Mouse (Mus musculus) neural tube, embryonic 11.5 days (tissue): ENCODE measurements around the gene Ube2e2. TPM values are rescaled to one million over a fixed set of nuclear protein-coding genes. Genes with fewer than 3 reads are reported as not detected.

ENCODE experiments used
- ATAC-seq: fragments of 200-750 bp; cut with Nextera tagmentation; 2 replicates; pipeline ENCODE4 v1.8.0; 2017; ENCODE audit warnings: moderate number of reproducible peaks, mild to moderate bottlenecking, moderate TSS enrichment, moderate library complexity; ENCODE audit not compliant: insufficient read depth, low FRiP score, low TSS enrichment
- DNase-seq: peaks from one replicate; pipeline ENCODE4 v3.0.0-alpha.2; 2015; ENCODE audit warnings: low spot score
- H3K27ac ChIP-seq: fragments of 300-500 bp; sonication (generic); 2 replicates; pipeline ENCODE4 v1.5.1; 2014; ENCODE audit warnings: low read depth, mild to moderate bottlenecking, low read length
- H3K27me3 ChIP-seq: fragments of 300-500 bp; sonication (generic); 2 replicates; pipeline ENCODE4 v1.6.1; 2014; ENCODE audit warnings: mild to moderate bottlenecking, low read length, mixed read lengths; ENCODE audit not compliant: control insufficient read depth, insufficient read depth
- H3K36me3 ChIP-seq: fragments of 300-500 bp; sonication (generic); 2 replicates; pipeline ENCODE4 v1.6.1; 2014; ENCODE audit warnings: mild to moderate bottlenecking, low read length, moderate library complexity, mixed read lengths; ENCODE audit not compliant: control insufficient read depth, insufficient read depth
- H3K4me1 ChIP-seq: fragments of 300-500 bp; sonication (generic); 2 replicates; pipeline ENCODE4 v1.6.1; 2014; ENCODE audit warnings: low read length, mixed read lengths; ENCODE audit not compliant: control insufficient read depth, insufficient read depth
- H3K4me2 ChIP-seq: fragments of 300-500 bp; sonication (generic); 2 replicates; pipeline ENCODE4 v1.6.1; 2014; ENCODE audit warnings: low read depth, mild to moderate bottlenecking, moderate library complexity
- H3K4me3 ChIP-seq: fragments of 300-500 bp; sonication (generic); 2 replicates; pipeline ENCODE4 v1.5.1; 2014; ENCODE audit warnings: low read depth, low read length
- H3K9ac ChIP-seq: fragments of 300-500 bp; sonication (generic); 2 replicates; pipeline ENCODE4 v1.6.1; 2014; ENCODE audit warnings: mild to moderate bottlenecking, low read length
- H3K9me3 ChIP-seq: fragments of 300-500 bp; sonication (generic); 2 replicates; pipeline ENCODE4 v1.6.1; 2016; ENCODE audit warnings: low read length; ENCODE audit not compliant: control insufficient read depth
- WGBS: fragments of 180-500 bp; shearing (Covaris S2); extraction: QIAGEN DNeasy Blood & Tissue Kit; methylation state at CpG from one replicate; pipeline ENCODE4 v1.1.7; 2014; 5-methylcytosine and 5-hydroxymethylcytosine counted together
- polyA plus RNA-seq: library from polyadenylated mRNA; unstranded; fragments of >200 nt; fragmentation: Nextera tagmentation; extraction: Ambion mirVana; gene quantifications from 2 replicates; pipeline ENCODE4 v1.2.1, GENCODE M21; 2014

Gene Ube2e2
- polyA plus RNA-seq, 1 experiment from 2014 or later, result 53.3 TPM

DNA sequence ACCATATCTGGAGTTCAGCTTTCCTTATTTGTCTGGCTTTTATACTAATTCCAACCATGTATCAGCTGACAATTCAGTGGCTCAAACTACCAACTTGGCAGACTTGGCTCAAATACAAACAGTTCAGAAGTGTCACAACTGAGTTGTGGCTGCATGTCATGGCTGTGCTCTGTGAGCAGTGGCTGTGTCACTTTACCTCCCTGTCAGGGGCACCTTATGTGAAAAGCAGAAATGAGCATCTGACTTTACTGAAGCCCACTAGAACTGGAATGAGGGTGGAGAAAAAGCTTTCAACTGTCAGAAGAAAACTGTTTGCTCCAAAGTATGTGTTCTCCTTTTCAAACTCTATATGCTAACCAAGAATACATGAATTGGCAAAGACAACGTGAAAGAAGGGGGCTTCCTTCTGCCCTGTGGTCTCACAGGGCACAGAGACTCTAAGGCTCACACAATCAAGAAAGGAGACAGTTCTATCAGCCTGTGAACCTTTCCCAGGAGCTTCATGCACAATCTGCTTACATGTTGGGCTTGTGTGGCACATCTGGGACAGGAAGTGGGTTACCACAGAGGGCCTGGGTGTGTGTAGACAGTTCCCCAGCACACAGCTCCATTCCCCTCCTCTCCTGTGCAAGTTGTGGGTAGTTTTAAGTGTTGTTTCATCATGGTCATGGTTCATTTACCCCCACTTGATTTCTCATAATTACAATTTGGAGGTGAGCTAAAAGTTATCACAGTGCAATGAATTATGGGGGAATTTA, 228.6 kb downstream of the Ube2e2 start:
- no peaks in the 10 kb centered on the region for H3K27me3 ChIP-seq
- whole genome bisulfite sequencing, result 100% methylated on average over 1 of the region's 1 CpGs
- H3K9me3 ChIP-seq, result no peaks in the 10 kb centered on the region
- H3K4me2 ChIP-seq, result no peak overlapping the region
- DNase-seq (no peak), ATAC-seq (no peak)
- no peak overlapping the region for H3K4me3 ChIP-seq
- no peaks in the 10 kb centered on the region for H3K4me1 ChIP-seq
- no peak overlapping the region for H3K9ac ChIP-seq
- no peak overlapping the region for H3K27ac ChIP-seq
- H3K36me3 ChIP-seq, result no peaks in the 10 kb centered on the region

DNA sequence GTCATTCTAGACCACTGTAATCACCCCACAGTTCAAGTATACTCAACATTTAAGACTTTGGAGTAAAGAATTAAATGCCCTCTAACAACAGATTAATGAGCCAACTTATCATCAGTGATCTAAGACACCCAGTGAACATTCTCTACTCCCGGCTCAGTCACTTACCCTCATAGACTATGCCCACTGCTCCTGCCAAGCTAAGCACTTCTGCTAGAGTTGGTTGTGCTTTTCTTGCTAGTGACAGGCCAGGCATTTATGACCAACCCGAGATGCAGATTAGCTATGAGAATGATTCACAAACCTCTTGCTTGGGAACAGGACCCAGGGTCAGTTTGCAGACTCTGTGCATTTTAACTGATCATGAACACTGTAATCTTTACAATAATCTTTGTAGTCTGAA, 230.4 kb downstream of the Ube2e2 start:
- Histone ChIP-seq H3K4me3 (no peak overlapping the region), H3K4me1 (no peaks in the 10 kb centered on the region), H3K27ac (no peak overlapping the region), H3K27me3 (no peaks in the 10 kb centered on the region), H3K9ac (no peak overlapping the region), H3K4me2 (no peak overlapping the region), H3K9me3 (no peaks in the 10 kb centered on the region), H3K36me3 (no peaks in the 10 kb centered on the region)
- DNase-seq (no peak), ATAC-seq (no peak)
- 87% methylated on average over 2 of the region's 2 CpGs for WGBS

DNA sequence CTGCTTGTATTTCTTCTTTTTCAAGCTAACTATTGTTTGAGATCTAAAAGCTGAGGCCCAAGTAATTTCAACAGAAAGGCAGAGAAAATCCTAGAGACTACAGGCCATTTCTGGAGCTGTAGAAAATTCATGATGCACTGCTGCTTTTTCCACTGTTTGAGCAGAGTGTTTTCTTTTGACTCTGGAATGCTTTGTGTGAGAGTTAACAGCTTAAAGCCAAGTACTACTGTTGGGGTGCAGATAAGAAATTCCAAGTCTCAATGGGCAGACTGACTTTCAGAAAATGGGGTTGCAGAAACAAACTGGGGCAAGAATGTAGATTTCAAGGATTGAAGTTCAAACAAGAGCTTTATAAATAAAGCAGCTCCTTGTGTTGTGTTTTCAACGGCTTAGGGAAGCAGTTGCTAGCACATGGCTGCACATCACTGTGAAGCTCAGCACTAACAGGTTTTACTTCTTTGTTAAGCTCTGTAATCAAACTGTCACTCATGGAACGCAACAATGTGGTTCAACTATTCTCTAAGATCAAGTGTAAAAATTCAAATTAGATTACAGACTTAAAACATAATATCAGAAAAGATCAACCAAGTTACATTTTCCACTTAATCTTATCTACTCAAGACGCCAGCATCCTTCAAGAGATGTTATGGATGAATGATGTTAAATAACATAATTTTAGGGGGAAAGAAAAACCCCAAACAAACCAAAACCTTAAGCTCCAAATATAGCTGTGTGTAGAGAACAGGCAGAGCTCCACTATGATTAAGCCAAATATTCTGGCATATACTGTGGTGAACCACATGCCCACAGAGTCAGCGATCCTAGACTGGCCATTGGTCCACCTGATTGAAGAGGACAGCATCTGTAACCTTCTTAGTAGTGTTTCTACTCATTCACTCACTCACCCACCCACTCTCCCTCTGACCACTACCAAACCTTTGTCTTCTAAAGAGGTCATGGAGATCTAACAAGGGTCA, 236.0 kb downstream of the Ube2e2 start:
- no peaks in the 10 kb centered on the region for H3K9me3 ChIP-seq
- no peak overlapping the region for H3K9ac ChIP-seq
- 85% methylated on average over 4 of the region's 4 CpGs for WGBS
- H3K27me3 ChIP-seq, result no peaks in the 10 kb centered on the region
- H3K36me3 ChIP-seq, result no peaks in the 10 kb centered on the region
- no peak overlapping the region for H3K4me2 ChIP-seq
- no peak overlapping the region for H3K4me3 ChIP-seq
- DNase-seq (no peak), ATAC-seq (no peak)
- H3K4me1 ChIP-seq, result no peaks in the 10 kb centered on the region
- H3K27ac ChIP-seq, result no peak overlapping the region

DNA sequence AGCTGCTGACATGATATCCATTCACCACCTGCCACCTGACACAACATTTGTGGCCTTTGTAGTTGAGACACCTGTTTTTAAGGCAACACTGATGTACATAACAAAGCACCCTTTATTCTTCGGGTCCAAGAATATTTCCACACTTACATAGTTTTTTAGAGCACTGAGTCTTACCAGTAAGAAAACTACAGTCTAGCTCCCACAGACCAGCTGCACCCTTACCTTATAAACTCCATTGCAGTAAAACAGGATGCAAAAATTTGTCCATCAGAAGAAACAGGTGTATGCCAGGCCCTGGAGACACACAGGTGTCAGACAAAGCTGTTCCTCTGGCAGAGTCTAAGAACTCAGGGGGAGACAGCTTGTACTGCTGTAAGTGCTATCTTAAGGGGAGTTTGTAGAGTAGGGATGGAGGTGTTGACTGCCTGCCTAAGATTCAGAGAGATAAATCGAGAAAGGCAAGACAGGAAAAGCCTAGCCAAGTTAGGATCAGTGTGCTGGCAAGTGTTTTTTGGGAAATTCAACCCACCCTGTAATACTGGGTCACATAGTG, 244.9 kb downstream of the Ube2e2 start:
- H3K4me3 ChIP-seq, result no peak overlapping the region
- H3K4me1 ChIP-seq, result no peaks in the 10 kb centered on the region
- ATAC-seq, result no peak
- no peaks in the 10 kb centered on the region for H3K27me3 ChIP-seq
- H3K9ac ChIP-seq, result no peak overlapping the region
- H3K9me3 ChIP-seq, result no peaks in the 10 kb centered on the region
- WGBS, result 87% methylated on average over 2 of the region's 2 CpGs
- no peaks in the 10 kb centered on the region for H3K36me3 ChIP-seq
- no peak overlapping the region for H3K4me2 ChIP-seq
- no peak overlapping the region for H3K27ac ChIP-seq
- DNase-seq, result no peak

DNA sequence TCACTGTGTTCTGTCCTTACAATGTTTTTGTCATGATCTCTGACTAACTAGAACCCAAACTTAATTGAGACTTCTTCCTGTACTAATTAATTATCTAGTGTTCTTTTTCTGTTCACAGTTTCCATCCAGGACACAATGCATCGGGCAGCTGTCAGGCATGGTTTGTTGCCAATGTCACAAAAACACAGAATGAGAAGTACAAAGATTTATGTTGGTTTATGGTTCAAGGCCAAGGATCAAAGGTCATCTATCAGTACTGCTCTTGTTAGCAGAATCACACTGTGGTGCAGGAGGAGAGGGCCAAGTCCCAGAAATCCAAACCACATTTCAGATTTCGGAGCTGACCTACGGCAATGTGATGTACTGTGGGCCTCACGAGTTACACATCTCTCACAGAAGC, 252.4 kb downstream of the Ube2e2 start:
- H3K27ac ChIP-seq, result no peak overlapping the region
- 62% methylated on average over 4 of the region's 4 CpGs for WGBS
- H3K27me3 ChIP-seq, result no peaks in the 10 kb centered on the region
- ATAC-seq (no peak), DNase-seq (no peak)
- H3K4me3 ChIP-seq, result no peak overlapping the region
- no peaks in the 10 kb centered on the region for H3K4me1 ChIP-seq
- H3K4me2 ChIP-seq, result no peak overlapping the region
- no peak overlapping the region for H3K9ac ChIP-seq
- H3K36me3 ChIP-seq, result no peaks in the 10 kb centered on the region
- no peaks in the 10 kb centered on the region for H3K9me3 ChIP-seq

DNA sequence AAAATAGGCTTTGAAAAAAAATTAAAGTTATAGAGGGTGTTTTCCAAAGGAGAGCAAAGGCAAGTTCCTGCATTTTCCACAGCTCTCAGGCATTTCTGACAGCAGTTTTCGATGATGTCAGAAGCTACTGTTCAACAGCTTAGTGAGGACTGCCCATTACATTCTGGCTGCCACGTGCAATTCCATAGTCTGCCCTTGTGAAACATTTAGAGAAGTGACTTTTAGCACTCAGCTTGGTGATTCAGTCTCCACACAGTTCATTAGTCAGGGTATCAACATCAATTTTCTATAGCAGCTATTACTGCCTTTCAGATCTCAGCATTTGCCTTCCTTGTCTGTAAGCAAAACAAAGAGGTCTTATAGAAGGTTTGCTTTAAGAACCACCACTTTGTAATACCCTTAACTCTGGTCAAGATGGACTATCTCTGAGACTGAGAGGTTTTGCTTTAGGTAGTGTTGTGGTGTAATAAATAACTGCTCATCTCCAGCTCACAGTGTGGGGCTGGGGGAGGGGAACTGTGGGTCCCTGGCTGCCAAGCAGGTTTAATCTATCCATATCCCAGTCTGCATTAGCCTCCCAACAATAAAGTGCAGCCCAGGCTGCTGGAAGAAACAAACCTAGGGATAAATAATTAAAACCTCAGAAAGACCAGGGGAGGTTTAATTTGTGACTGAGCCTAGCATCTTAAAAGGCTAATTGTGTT, 255.2 kb downstream of the Ube2e2 start:
- 82% methylated on average over 2 of the region's 2 CpGs for WGBS
- H3K4me3 ChIP-seq, result no peak overlapping the region
- DNase-seq (no peak), ATAC-seq (no peak)
- H3K4me1 ChIP-seq, result no peaks in the 10 kb centered on the region
- H3K4me2 ChIP-seq, result no peak overlapping the region
- H3K9ac ChIP-seq, result no peak overlapping the region
- no peaks in the 10 kb centered on the region for H3K27me3 ChIP-seq
- H3K27ac ChIP-seq, result no peak overlapping the region
- no peaks in the 10 kb centered on the region for H3K36me3 ChIP-seq
- no peaks in the 10 kb centered on the region for H3K9me3 ChIP-seq

DNA sequence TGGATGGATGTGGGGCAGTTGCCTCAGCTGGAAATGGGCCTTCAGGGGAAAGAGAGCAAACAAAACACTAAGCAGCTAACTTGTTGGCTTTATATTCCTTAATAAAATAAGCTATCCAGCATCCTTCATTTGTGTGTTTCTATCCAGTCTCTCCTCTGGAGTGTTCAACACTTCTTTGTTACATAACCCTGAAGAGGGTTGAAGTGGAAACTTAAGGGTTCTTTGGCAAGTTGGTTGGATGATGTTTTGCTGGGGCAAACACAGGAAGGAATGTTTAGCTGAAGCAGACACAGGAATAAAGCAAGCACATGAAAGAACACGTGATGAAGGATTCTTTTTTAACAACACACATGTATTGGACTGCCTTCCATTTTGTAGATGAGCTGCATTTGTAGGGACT, 256.3 kb downstream of the Ube2e2 start:
- Histone ChIP-seq H3K4me2 (no peak overlapping the region), H3K27ac (no peak overlapping the region), H3K9me3 (no peaks in the 10 kb centered on the region), H3K4me3 (no peak overlapping the region), H3K36me3 (no peaks in the 10 kb centered on the region), H3K9ac (no peak overlapping the region), H3K4me1 (no peaks in the 10 kb centered on the region), H3K27me3 (no peaks in the 10 kb centered on the region)
- ATAC-seq, result no peak
- DNase-seq, result no peak
- 79% methylated on average over 1 of the region's 1 CpGs for WGBS

DNA sequence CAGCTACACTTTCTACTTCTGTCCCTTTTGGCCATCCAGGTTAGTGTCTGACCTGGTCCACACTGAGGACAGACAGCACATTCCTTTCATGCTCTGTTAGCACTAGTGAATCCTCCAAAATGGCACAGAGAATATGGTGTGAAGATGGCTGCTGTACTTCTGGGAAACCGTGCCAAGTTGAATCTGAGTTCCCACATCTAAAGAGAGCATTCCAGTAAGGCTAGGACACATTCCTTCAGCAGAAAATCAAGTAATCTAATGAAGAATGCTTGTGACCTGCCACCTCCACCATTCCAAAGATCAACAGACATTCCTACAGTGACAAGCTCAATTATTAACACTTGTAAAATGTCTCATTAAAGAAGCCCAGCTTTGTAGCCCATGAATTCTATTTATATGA, 265.9 kb downstream of the Ube2e2 start:
- H3K4me1 ChIP-seq, result no peaks in the 10 kb centered on the region
- no peak overlapping the region for H3K27ac ChIP-seq
- no peak overlapping the region for H3K4me2 ChIP-seq
- H3K27me3 ChIP-seq, result no peaks in the 10 kb centered on the region
- no peaks in the 10 kb centered on the region for H3K9me3 ChIP-seq
- DNase-seq (no peak), ATAC-seq (no peak)
- H3K4me3 ChIP-seq, result no peak overlapping the region
- H3K9ac ChIP-seq, result no peak overlapping the region
- 87% methylated on average over 1 of the region's 1 CpGs for WGBS
- no peaks in the 10 kb centered on the region for H3K36me3 ChIP-seq
